In the genomic region with DNA sequence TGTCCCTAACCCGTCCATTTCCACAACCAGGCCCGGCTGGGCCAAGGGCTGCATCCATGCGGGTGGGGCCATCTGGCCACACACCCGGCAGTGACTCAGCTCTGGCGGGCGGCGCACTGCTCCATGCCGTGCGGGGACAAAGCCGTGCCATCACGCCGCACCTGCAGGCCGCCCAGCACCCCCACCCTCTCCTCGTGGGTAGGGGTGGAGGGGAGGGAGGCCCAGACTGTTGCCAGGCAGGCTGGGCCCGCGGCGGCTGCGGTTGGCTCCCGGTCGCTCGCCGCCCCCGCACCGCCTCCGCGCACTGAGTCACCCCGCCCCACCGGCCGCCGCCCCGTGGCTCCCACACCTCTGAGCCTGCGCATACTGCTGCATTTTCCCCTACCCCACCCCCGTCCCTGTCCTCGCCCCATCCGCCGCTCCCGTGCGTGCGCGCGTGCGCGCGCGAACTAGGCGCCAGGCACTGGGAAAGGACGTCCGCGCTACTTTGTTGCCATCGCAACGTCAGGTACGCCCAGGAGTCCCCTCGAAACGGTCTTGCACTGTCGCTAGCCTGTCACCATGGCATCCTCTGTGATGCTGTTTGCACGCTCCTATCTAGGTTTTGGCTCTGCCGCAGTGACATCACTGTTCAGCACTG, we compare ENCODE assay signal across 8 mouse cellular contexts.
DNase-seq lines count a peak whose midpoint lies in the region; ATAC-seq lines count a peak whose summit lies in the region.

No protein-coding gene starts in this region.

- H3K36me3 ChIP-seq in intestine, embryonic 16.5 days (ENCODE audit: control insufficient read depth, insufficient read depth, low read length), result no peaks in the 10 kb centered on the region
- no peaks in the 10 kb centered on the region for H3K36me3 ChIP-seq in midbrain, embryonic 10.5 days

- H3K4me1 ChIP-seq in intestine, embryonic 16.5 days (ENCODE audit: control insufficient read depth, insufficient read depth, low read length), result peaks cover 16% of the 10 kb centered on the region; the same call in 1 of the 2 replicates
- peaks cover 22% of the 10 kb centered on the region for H3K4me1 ChIP-seq in midbrain, embryonic 10.5 days

- no peaks in the 10 kb centered on the region for H3K9me3 ChIP-seq in intestine, embryonic 16.5 days (ENCODE audit: control insufficient read depth, low read length)
- H3K9me3 ChIP-seq in midbrain, embryonic 10.5 days (replicated peaks), result no peaks in the 10 kb centered on the region

- DNase-seq in adrenal gland, adult 2 months, result peak; percentile 96
- peak; percentile 86 for DNase-seq in embryo, embryonic 10.5 days (ENCODE audit: low spot score)
- DNase-seq in gastrocnemius, postnatal 4 days (ENCODE audit: low spot score in 2 of 2), result peak; percentile 70 to 84
- peak; percentile 92 to 93 for DNase-seq in left cerebral cortex, postnatal 25 days (ENCODE audit: low spot score in 2 of 2)
- DNase-seq in midbrain, embryonic 10.5 days (ENCODE audit: low spot score), result peak; percentile 89
- peak; percentile 89 to 90 for DNase-seq in right cerebral cortex, postnatal 36 days (ENCODE audit: low spot score in 2 of 2)
- DNase-seq in urinary bladder, postnatal 4 days (ENCODE audit: low spot score in 2 of 2), result peak; percentile 87 to 89

- peak; percentile 97 for ATAC-seq in intestine, embryonic 16.5 days

- H3K27me3 ChIP-seq in intestine, embryonic 16.5 days (replicated peaks; ENCODE audit: control insufficient read depth, insufficient read depth, low read length), result no peaks in the 10 kb centered on the region
- H3K27me3 ChIP-seq in midbrain, embryonic 10.5 days (ENCODE audit: low read depth, poor library complexity, severe bottlenecking), result peaks cover 10% of the 10 kb centered on the region; the same call in 1 of the 2 replicates

- H3K4me2 ChIP-seq in intestine, embryonic 16.5 days (ENCODE audit: low read depth, low read length), result peak overlapping the region; percentile 78

- intact Hi-C loops in left cerebral cortex, postnatal 25 days (cut with DNase I), result loop anchor here (1.0 to 2.0 kb wide), 5 partner anchors 22 to 145 kb away; a partner anchor contains a TSS

- peak overlapping the region; percentile 88 for H3K27ac ChIP-seq in intestine, embryonic 16.5 days (ENCODE audit: low read length)
- H3K27ac ChIP-seq in midbrain, embryonic 10.5 days (replicated peaks), result peak overlapping the region; percentile 94

- peak overlapping the region; percentile 60 for H3K4me3 ChIP-seq in intestine, embryonic 16.5 days (ENCODE audit: low read length)
- H3K4me3 ChIP-seq in midbrain, embryonic 10.5 days, result peak overlapping the region; percentile 72

- peak overlapping the region; percentile 80 for H3K9ac ChIP-seq in intestine, embryonic 16.5 days (ENCODE audit: low read depth, low read length)

- WGBS in intestine, embryonic 16.5 days, result under 1% methylated on average over 40 of the region's 57 CpGs
- under 1% methylated on average over 53 of the region's 57 CpGs for WGBS in midbrain, embryonic 10.5 days

Comparison
In these comparisons a context has a peak if more than half of its experiments do, and no peak if none do; other contexts are left out.
1. Peak in every context shown above with its lines: DNase-seq, ATAC-seq, H3K4me3 ChIP-seq and H3K27ac ChIP-seq.